Comparison of ENCODE assay signal across 17 mouse cellular contexts in the genomic region with DNA sequence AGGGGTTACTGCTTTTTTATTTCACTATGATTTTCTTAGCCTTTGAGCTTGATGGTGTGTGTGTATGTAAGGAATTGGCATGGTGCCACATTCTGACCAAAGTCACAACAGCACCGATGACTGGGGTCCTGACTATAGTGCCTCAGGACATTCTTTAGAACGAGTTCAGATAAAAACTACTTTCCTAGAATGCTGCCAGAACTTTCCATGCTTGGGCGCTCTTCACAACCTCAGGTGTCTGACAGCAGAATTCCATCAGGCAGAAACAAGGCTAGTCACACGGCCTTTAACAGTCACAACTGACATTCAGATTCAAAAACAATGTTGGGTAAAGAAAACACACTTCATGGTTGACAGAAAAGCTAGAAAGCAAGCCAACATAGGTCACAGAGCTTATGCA.
DNase-seq lines count a peak whose midpoint lies in the region; ATAC-seq and TF ChIP-seq lines count a peak whose summit lies in the region.
"Had no signal": no experiment of that assay in that cellular context is flagged by ENCODE, and none has a peak within 500 bp of the region (broad histone marks: within the 10 kb centered on the region; RNA-seq: fewer than 3 reads in every experiment).

No protein-coding gene starts in this region.

- H3K27ac ChIP-seq in forebrain, embryonic 11.5 days (ENCODE audit: low read depth, low read length), result no peak overlapping the region
- no peak overlapping the region for H3K27ac ChIP-seq in forebrain, embryonic 13.5 days
- no peak overlapping the region for H3K27ac ChIP-seq in hindbrain, postnatal 0 days
- H3K27ac ChIP-seq in hindbrain, embryonic 16.5 days (ENCODE audit: low read depth, low read length), result no peak overlapping the region
- peak overlapping the region; percentile 64; the same call in 1 of the 2 replicates for H3K27ac ChIP-seq in midbrain, embryonic 14.5 days (replicated peaks; ENCODE audit: low read depth, low read length)
- no peak overlapping the region for H3K27ac ChIP-seq in midbrain, embryonic 11.5 days (ENCODE audit: low read depth, low read length)
- H3K27ac ChIP-seq: embryonic facial prominence, embryonic 13.5 days; forebrain, embryonic 10.5 days had no signal

- 72% methylated on average over 4 of the region's 4 CpGs for WGBS in forebrain, embryonic 11.5 days
- WGBS in forebrain, embryonic 13.5 days, result 51% methylated on average over 4 of the region's 4 CpGs
- WGBS in hindbrain, postnatal 0 days, result 32% methylated on average over 4 of the region's 4 CpGs
- WGBS in hindbrain, embryonic 16.5 days, result 39% methylated on average over 4 of the region's 4 CpGs
- WGBS in midbrain, embryonic 14.5 days, result 50% methylated on average over 4 of the region's 4 CpGs
- WGBS in midbrain, embryonic 11.5 days, result 62% methylated on average over 4 of the region's 4 CpGs

- no peak overlapping the region for H3K4me3 ChIP-seq in forebrain, embryonic 11.5 days (ENCODE audit: low read depth, low read length)
- H3K4me3 ChIP-seq in forebrain, embryonic 13.5 days, result no peak overlapping the region
- no peak overlapping the region for H3K4me3 ChIP-seq in hindbrain, postnatal 0 days (ENCODE audit: low read length)
- no peak overlapping the region for H3K4me3 ChIP-seq in hindbrain, embryonic 16.5 days (ENCODE audit: low read length)
- no peak overlapping the region for H3K4me3 ChIP-seq in midbrain, embryonic 14.5 days (replicated peaks; ENCODE audit: low read depth, low read length)
- no peak overlapping the region for H3K4me3 ChIP-seq in midbrain, embryonic 11.5 days (ENCODE audit: low read depth, low read length)
- H3K4me3 ChIP-seq: embryonic facial prominence, embryonic 13.5 days; forebrain, embryonic 10.5 days had no signal

- no peak overlapping the region for H3K4me2 ChIP-seq in forebrain, embryonic 11.5 days (ENCODE audit: low read depth, low read length, severe bottlenecking)
- H3K4me2 ChIP-seq in forebrain, embryonic 13.5 days, result no peak overlapping the region
- H3K4me2 ChIP-seq in hindbrain, postnatal 0 days (ENCODE audit: low read depth, low read length), result no peak overlapping the region
- H3K4me2 ChIP-seq in hindbrain, embryonic 16.5 days (ENCODE audit: low read length), result no peak overlapping the region
- H3K4me2 ChIP-seq in midbrain, embryonic 14.5 days (ENCODE audit: low read length), result no peak overlapping the region
- H3K4me2 ChIP-seq in midbrain, embryonic 11.5 days, result no peak overlapping the region
- H3K4me2 ChIP-seq: embryonic facial prominence, embryonic 13.5 days; liver, embryonic 11.5 days had no signal

- H3K4me1 ChIP-seq in forebrain, embryonic 11.5 days (replicated peaks; ENCODE audit: control insufficient read depth, insufficient read depth, low read length), result peaks cover 2% of the 10 kb centered on the region; the same call in 1 of the 2 replicates
- H3K4me1 ChIP-seq in forebrain, embryonic 13.5 days, result peaks cover 13% of the 10 kb centered on the region
- H3K4me1 ChIP-seq in hindbrain, postnatal 0 days (ENCODE audit: insufficient read depth, low read length), result no peaks in the 10 kb centered on the region
- no peaks in the 10 kb centered on the region; the same call in 1 of the 2 replicates for H3K4me1 ChIP-seq in hindbrain, embryonic 16.5 days (ENCODE audit: control insufficient read depth, insufficient read depth, low read depth, low read length)
- peaks cover 16% of the 10 kb centered on the region for H3K4me1 ChIP-seq in midbrain, embryonic 14.5 days (ENCODE audit: control insufficient read depth, insufficient read depth, low read length)
- H3K4me1 ChIP-seq in midbrain, embryonic 11.5 days (ENCODE audit: control insufficient read depth, insufficient read depth, low read length), result no peaks in the 10 kb centered on the region

- no peaks in the 10 kb centered on the region for H3K9me3 ChIP-seq in forebrain, embryonic 11.5 days (ENCODE audit: control insufficient read depth, low read length)
- H3K9me3 ChIP-seq in forebrain, embryonic 13.5 days (replicated peaks), result no peaks in the 10 kb centered on the region
- H3K9me3 ChIP-seq in hindbrain, postnatal 0 days (ENCODE audit: low read length), result no peaks in the 10 kb centered on the region
- no peaks in the 10 kb centered on the region for H3K9me3 ChIP-seq in hindbrain, embryonic 16.5 days (ENCODE audit: control insufficient read depth, low read length)
- no peaks in the 10 kb centered on the region for H3K9me3 ChIP-seq in midbrain, embryonic 14.5 days (ENCODE audit: control insufficient read depth, low read length)
- no peaks in the 10 kb centered on the region for H3K9me3 ChIP-seq in midbrain, embryonic 11.5 days (ENCODE audit: control insufficient read depth, low read length)
- H3K9me3 ChIP-seq: embryonic facial prominence, embryonic 13.5 days; forebrain, embryonic 10.5 days had no signal

- TF ChIP-seq CTCF in hindbrain, postnatal 0 days (IDR thresholded peaks at IDR 0.05; ENCODE audit: low read depth), result no peak

- H3K36me3 ChIP-seq in forebrain, embryonic 11.5 days (ENCODE audit: control insufficient read depth, insufficient read depth, low read length), result no peaks in the 10 kb centered on the region
- H3K36me3 ChIP-seq in forebrain, embryonic 13.5 days (ENCODE audit: poor library complexity, severe bottlenecking), result no peaks in the 10 kb centered on the region
- no peaks in the 10 kb centered on the region for H3K36me3 ChIP-seq in hindbrain, postnatal 0 days (ENCODE audit: insufficient read depth, low read length)
- H3K36me3 ChIP-seq in hindbrain, embryonic 16.5 days (ENCODE audit: control insufficient read depth, insufficient read depth, low read length), result no peaks in the 10 kb centered on the region
- H3K36me3 ChIP-seq in midbrain, embryonic 14.5 days (ENCODE audit: control insufficient read depth, insufficient read depth, low read length), result no peaks in the 10 kb centered on the region
- H3K36me3 ChIP-seq in midbrain, embryonic 11.5 days (ENCODE audit: control insufficient read depth, insufficient read depth, low read length), result no peaks in the 10 kb centered on the region
- H3K36me3 ChIP-seq: embryonic facial prominence, embryonic 13.5 days; forebrain, embryonic 10.5 days had no signal

- no peak for ATAC-seq in forebrain, embryonic 11.5 days (replicated peaks; ENCODE audit: low FRiP score)
- no peak for ATAC-seq in forebrain, embryonic 13.5 days
- no peak for ATAC-seq in hindbrain, postnatal 0 days
- no peak for ATAC-seq in hindbrain, embryonic 16.5 days
- no peak for ATAC-seq in midbrain, embryonic 14.5 days (ENCODE audit: low FRiP score, low TSS enrichment)
- ATAC-seq in midbrain, embryonic 11.5 days (ENCODE audit: low FRiP score), result no peak
- ATAC-seq: intestine, postnatal 0 days had no signal

- DNase-seq in forebrain, embryonic 11.5 days (ENCODE audit: low spot score), result peak; percentile 17
- peak; percentile 23 for DNase-seq in hindbrain, postnatal 0 days (ENCODE audit: low spot score)
- DNase-seq in midbrain, embryonic 14.5 days, result no peak
- no peak for DNase-seq in midbrain, embryonic 11.5 days (ENCODE audit: low spot score, missing footprints)
- DNase-seq in kidney, postnatal 14 days, result peak; percentile 32
- DNase-seq in adrenal gland, adult 2 months, result no peak
- DNase-seq: adrenal gland, postnatal 14 days; cerebellum, adult 2 months; layer of hippocampus, adult 9-11 months; thymus, postnatal 36 days had no signal

- H3K9ac ChIP-seq in forebrain, embryonic 11.5 days (ENCODE audit: low read length), result no peak overlapping the region
- no peak overlapping the region for H3K9ac ChIP-seq in forebrain, embryonic 13.5 days
- no peak overlapping the region for H3K9ac ChIP-seq in hindbrain, postnatal 0 days (replicated peaks; ENCODE audit: low read length)
- no peak overlapping the region for H3K9ac ChIP-seq in hindbrain, embryonic 16.5 days (ENCODE audit: low read depth, low read length)
- H3K9ac ChIP-seq in midbrain, embryonic 14.5 days (replicated peaks; ENCODE audit: low read length), result no peak overlapping the region
- H3K9ac ChIP-seq in midbrain, embryonic 11.5 days (ENCODE audit: low read length), result no peak overlapping the region
- H3K9ac ChIP-seq: embryonic facial prominence, embryonic 13.5 days had no signal

- H3K27me3 ChIP-seq in forebrain, embryonic 11.5 days (ENCODE audit: control insufficient read depth, insufficient read depth, low read length), result no peaks in the 10 kb centered on the region
- H3K27me3 ChIP-seq in forebrain, embryonic 13.5 days, result no peaks in the 10 kb centered on the region
- H3K27me3 ChIP-seq in hindbrain, postnatal 0 days (ENCODE audit: insufficient read depth, low read length), result no peaks in the 10 kb centered on the region
- H3K27me3 ChIP-seq in hindbrain, embryonic 16.5 days (replicated peaks; ENCODE audit: control insufficient read depth, insufficient read depth, low read length), result no peaks in the 10 kb centered on the region
- H3K27me3 ChIP-seq in midbrain, embryonic 14.5 days (ENCODE audit: control insufficient read depth, insufficient read depth, low read length), result no peaks in the 10 kb centered on the region
- H3K27me3 ChIP-seq in midbrain, embryonic 11.5 days (ENCODE audit: control insufficient read depth, insufficient read depth, low read length), result no peaks in the 10 kb centered on the region
- H3K27me3 ChIP-seq: CH12.LX; embryonic facial prominence, embryonic 13.5 days had no signal

Comparison
In these comparisons a context has a peak if more than half of its experiments do, and no peak if none do; other contexts are left out.
1. DNase-seq: peak in forebrain, embryonic 11.5 days (single experiment), hindbrain, postnatal 0 days (single experiment) and kidney, postnatal 14 days (single experiment); none in midbrain, embryonic 14.5 days (single experiment), midbrain, embryonic 11.5 days (single experiment) and adrenal gland, adult 2 months (single experiment).